Mouse (Mus musculus) heart, embryonic 11.5 days (tissue): Measurements from ENCODE around the gene Gm17604. TPM values are rescaled to one million over a fixed set of nuclear protein-coding genes. Genes with fewer than 3 reads are reported as not detected.

Source experiments
- polyA plus RNA-seq: library from polyadenylated mRNA; unstranded; fragments of >200 nt; fragmentation: Nextera tagmentation; extraction: Ambion mirVana; gene quantifications from 2 replicates; pipeline ENCODE4 v1.2.1, GENCODE M21; 2014

Gm17604 gene
- polyA plus RNA-seq, 1 experiment from 2014 or later, result not detected

Other genes with a start within 250 kb of the Gm17604 start
- 11.9 and 12.2 TPM in 2 replicates for gene Mospd2, start 24.5 kb downstream of the Gm17604 start, polyA plus RNA-seq
- 6.3 and 8.1 TPM in 2 replicates for gene Fancb, start 24.2 kb downstream of the Gm17604 start, polyA plus RNA-seq